11 mouse cellular contexts compared by ENCODE assay signal in genomic region chr12:117242181-117242580, GRCm38 (mm10).
A peak's percentile ranks its signal among the peaks of the same experiment; 100 is the strongest.
DNase-seq lines count a peak whose midpoint lies in the region; ATAC-seq and TF ChIP-seq lines count a peak whose summit lies in the region.
"Had no signal": no experiment of that assay in that cellular context is flagged by ENCODE, and none has a peak within 500 bp of the region (broad histone marks: within the 10 kb centered on the region; RNA-seq: fewer than 3 reads in every experiment).

No protein-coding gene starts in this region.

- no peaks in the 10 kb centered on the region for H3K27me3 ChIP-seq in forebrain, embryonic 16.5 days (replicated peaks; ENCODE audit: control insufficient read depth, insufficient read depth, low read length)
- H3K27me3 ChIP-seq in forebrain, postnatal 0 days (ENCODE audit: insufficient read depth, low read length) = no peaks in the 10 kb centered on the region
- no peaks in the 10 kb centered on the region for H3K27me3 ChIP-seq in midbrain, embryonic 13.5 days
- no peaks in the 10 kb centered on the region for H3K27me3 ChIP-seq in midbrain, embryonic 10.5 days (ENCODE audit: low read depth, poor library complexity, severe bottlenecking)
- H3K27me3 ChIP-seq in midbrain, postnatal 0 days (ENCODE audit: insufficient read depth, low read length) = no peaks in the 10 kb centered on the region

- no peaks in the 10 kb centered on the region for H3K9me3 ChIP-seq in forebrain, embryonic 16.5 days (ENCODE audit: control insufficient read depth, low read length)
- no peaks in the 10 kb centered on the region for H3K9me3 ChIP-seq in forebrain, postnatal 0 days (ENCODE audit: low read length)
- H3K9me3 ChIP-seq in midbrain, embryonic 13.5 days = no peaks in the 10 kb centered on the region
- H3K9me3 ChIP-seq in midbrain, embryonic 10.5 days (replicated peaks) = no peaks in the 10 kb centered on the region
- H3K9me3 ChIP-seq in midbrain, postnatal 0 days (ENCODE audit: low read length) = no peaks in the 10 kb centered on the region
- H3K9me3 ChIP-seq: limb, embryonic 13.5 days had no signal

- no peaks in the 10 kb centered on the region for H3K4me1 ChIP-seq in forebrain, embryonic 16.5 days (replicated peaks; ENCODE audit: control insufficient read depth, insufficient read depth, low read length)
- H3K4me1 ChIP-seq in forebrain, postnatal 0 days (ENCODE audit: insufficient read depth) = no peaks in the 10 kb centered on the region
- H3K4me1 ChIP-seq in midbrain, embryonic 13.5 days (replicated peaks) = peaks cover 33% of the 10 kb centered on the region
- peaks cover 17% of the 10 kb centered on the region; the same call in 1 of the 2 replicates for H3K4me1 ChIP-seq in midbrain, embryonic 10.5 days
- no peaks in the 10 kb centered on the region for H3K4me1 ChIP-seq in midbrain, postnatal 0 days (ENCODE audit: insufficient read depth, low read length)

- WGBS in forebrain, embryonic 16.5 days = 64% methylated on average over 7 of the region's 7 CpGs
- 64% methylated on average over 7 of the region's 7 CpGs for WGBS in forebrain, postnatal 0 days
- WGBS in midbrain, embryonic 13.5 days = 46% methylated on average over 7 of the region's 7 CpGs
- WGBS in midbrain, embryonic 10.5 days = 78% methylated on average over 7 of the region's 7 CpGs
- 40% methylated on average over 7 of the region's 7 CpGs for WGBS in midbrain, postnatal 0 days

- H3K27ac ChIP-seq in forebrain, embryonic 16.5 days (ENCODE audit: low read length) = no peak overlapping the region
- H3K27ac ChIP-seq in forebrain, postnatal 0 days (ENCODE audit: low read depth, low read length) = no peak overlapping the region
- peak overlapping the region; percentile 30; the same call in 1 of the 2 replicates for H3K27ac ChIP-seq in midbrain, embryonic 13.5 days
- no peak overlapping the region for H3K27ac ChIP-seq in midbrain, embryonic 10.5 days (replicated peaks)
- H3K27ac ChIP-seq in midbrain, postnatal 0 days (ENCODE audit: low read depth, low read length) = 0 out of 2 replicates have a peak overlapping the region, but pooled peaks have one; percentile 38
- no peak overlapping the region for H3K27ac ChIP-seq in gastrocnemius, adult 2 months
- H3K27ac ChIP-seq: limb, embryonic 13.5 days had no signal

- no peak overlapping the region for H3K4me3 ChIP-seq in forebrain, embryonic 16.5 days (replicated peaks; ENCODE audit: low read length)
- H3K4me3 ChIP-seq in forebrain, postnatal 0 days (ENCODE audit: low read depth, low read length) = no peak overlapping the region
- H3K4me3 ChIP-seq in midbrain, embryonic 13.5 days (replicated peaks) = no peak overlapping the region
- no peak overlapping the region for H3K4me3 ChIP-seq in midbrain, embryonic 10.5 days
- no peak overlapping the region for H3K4me3 ChIP-seq in midbrain, postnatal 0 days (ENCODE audit: low read depth, low read length)
- no peak overlapping the region for H3K4me3 ChIP-seq in gastrocnemius, adult 2 months
- H3K4me3 ChIP-seq: limb, embryonic 13.5 days had no signal

- intact Hi-C loops in gastrocnemius, adult 2 months (cut with DNase I) = no loop called here
- intact Hi-C loops in left cerebral cortex, postnatal 25 days (cut with DNase I) = no loop called here

- no peak for TF ChIP-seq CTCF in forebrain, postnatal 0 days (IDR thresholded peaks at IDR 0.05; ENCODE audit: low read depth)
- TF ChIP-seq CTCF in midbrain, postnatal 0 days (IDR thresholded peaks at IDR 0.05) = no peak
- TF ChIP-seq CTCF in gastrocnemius, adult 2 months (IDR thresholded peaks at IDR 0.05) = no peak

- no peak overlapping the region for H3K9ac ChIP-seq in forebrain, embryonic 16.5 days (replicated peaks; ENCODE audit: low read depth, low read length)
- H3K9ac ChIP-seq in forebrain, postnatal 0 days = no peak overlapping the region
- no peak overlapping the region for H3K9ac ChIP-seq in midbrain, embryonic 13.5 days (replicated peaks)
- H3K9ac ChIP-seq in midbrain, postnatal 0 days (replicated peaks; ENCODE audit: low read length, poor library complexity, severe bottlenecking) = no peak overlapping the region
- H3K9ac ChIP-seq: limb, embryonic 13.5 days had no signal

- peak; percentile 24; the same call in 1 of the 2 replicates for ATAC-seq in forebrain, embryonic 16.5 days
- ATAC-seq in forebrain, postnatal 0 days = no peak
- no peak for ATAC-seq in midbrain, embryonic 13.5 days
- no peak for ATAC-seq in midbrain, postnatal 0 days (ENCODE audit: low FRiP score)
- ATAC-seq: inflammation-experienced regulatory T-cells, adult 6 months had no signal

- no peaks in the 10 kb centered on the region for H3K36me3 ChIP-seq in forebrain, embryonic 16.5 days (ENCODE audit: control insufficient read depth, insufficient read depth)
- H3K36me3 ChIP-seq in forebrain, postnatal 0 days (ENCODE audit: insufficient read depth) = 0 out of 2 replicates have a peak, but pooled peaks cover 6% of the 10 kb centered on the region
- H3K36me3 ChIP-seq in midbrain, embryonic 13.5 days = peaks cover 55% of the 10 kb centered on the region
- peaks cover 98% of the 10 kb centered on the region for H3K36me3 ChIP-seq in midbrain, embryonic 10.5 days
- H3K36me3 ChIP-seq in midbrain, postnatal 0 days (ENCODE audit: insufficient read depth, low read length) = peaks cover 18% of the 10 kb centered on the region
- H3K36me3 ChIP-seq: limb, embryonic 13.5 days had no signal

- DNase-seq in forebrain, postnatal 0 days = no peak
- DNase-seq in midbrain, embryonic 10.5 days (ENCODE audit: low spot score) = no peak
- DNase-seq in kidney, postnatal 10 days = peak; percentile 49
- DNase-seq in midbrain, postnatal 0 days (ENCODE audit: low spot score) = no peak
- DNase-seq in gastrocnemius, adult 2 months = no peak
- DNase-seq in left cerebral cortex, postnatal 25 days (ENCODE audit: low spot score in 2 of 2) = no peak
- DNase-seq: right cerebral cortex, postnatal 14 days had no signal

- no peak overlapping the region for H3K4me2 ChIP-seq in forebrain, embryonic 16.5 days (ENCODE audit: low read length)
- no peak overlapping the region for H3K4me2 ChIP-seq in forebrain, postnatal 0 days (ENCODE audit: low read depth)
- no peak overlapping the region for H3K4me2 ChIP-seq in midbrain, embryonic 13.5 days (replicated peaks)
- H3K4me2 ChIP-seq in midbrain, postnatal 0 days (ENCODE audit: low read depth, low read length, poor library complexity, severe bottlenecking) = no peak overlapping the region
- H3K4me2 ChIP-seq: limb, embryonic 13.5 days had no signal

Comparison
In these comparisons a context has a peak if more than half of its experiments do, and no peak if none do; other contexts are left out.
1. H3K27ac ChIP-seq: peak in midbrain, embryonic 13.5 days (single experiment) and midbrain, postnatal 0 days (single experiment); none in forebrain, embryonic 16.5 days (single experiment), forebrain, postnatal 0 days (single experiment), midbrain, embryonic 10.5 days (single experiment) and gastrocnemius, adult 2 months (single experiment).